Mouse (Mus musculus) midbrain, embryonic 13.5 days (tissue): ENCODE measurements around the gene Abat. TPM values are rescaled to one million over a fixed set of nuclear protein-coding genes. Genes with fewer than 3 reads are reported as not detected.
"Not testable (repeated sequence)": the region's sequence is repeated elsewhere in the genome, so short reads cannot be mapped to it uniquely, and the experiment has no call there.

ENCODE experiments used
- ATAC-seq: fragments of 200-750 bp; cut with Nextera tagmentation; 2 replicates; pipeline ENCODE4 v1.8.0; 2017; ENCODE audit warnings: mild to moderate bottlenecking, moderate TSS enrichment, moderate library complexity
- H3K27ac ChIP-seq: fragments of 300-500 bp; sonication (generic); 2 replicates; pipeline ENCODE4 v1.5.1; 2015; ENCODE audit warnings: inconsistent platforms, mild to moderate bottlenecking, moderate library complexity
- H3K27me3 ChIP-seq: fragments of 300-500 bp; sonication (generic); 2 replicates; pipeline ENCODE4 v1.6.1; 2015; ENCODE audit warnings: mild to moderate bottlenecking, inconsistent platforms
- H3K36me3 ChIP-seq: fragments of 300-500 bp; sonication (generic); 2 replicates; pipeline ENCODE4 v1.6.1; 2015; ENCODE audit warnings: mild to moderate bottlenecking, inconsistent platforms
- H3K4me1 ChIP-seq: fragments of 300-500 bp; sonication (generic); replicated peaks from 2 replicates; pipeline ENCODE4 v1.6.1; 2015; ENCODE audit warnings: inconsistent platforms
- H3K4me2 ChIP-seq: fragments of 300-500 bp; sonication (generic); replicated peaks from 2 replicates; pipeline ENCODE4 v1.6.1; 2015; ENCODE audit warnings: moderate library complexity, mild to moderate bottlenecking, inconsistent platforms
- H3K4me3 ChIP-seq: fragments of 300-500 bp; sonication (generic); replicated peaks from 2 replicates; pipeline ENCODE4 v1.5.1; 2015; ENCODE audit warnings: mild to moderate bottlenecking, inconsistent platforms
- H3K9ac ChIP-seq: fragments of 300-500 bp; sonication (generic); replicated peaks from 2 replicates; pipeline ENCODE4 v1.6.1; 2015; ENCODE audit warnings: mild to moderate bottlenecking, inconsistent platforms
- H3K9me3 ChIP-seq: fragments of 300-500 bp; sonication (generic); 2 replicates; pipeline ENCODE4 v1.6.1; 2016; ENCODE audit warnings: mild to moderate bottlenecking, inconsistent platforms
- WGBS: fragments of 180-500 bp; shearing (Covaris S2); methylation state at CpG from one replicate; pipeline ENCODE4 v1.1.7; 2015; 5-methylcytosine and 5-hydroxymethylcytosine counted together
- polyA plus RNA-seq: library from polyadenylated mRNA; unstranded; fragments of >200 nt; fragmentation: Nextera tagmentation; extraction: Ambion mirVana; gene quantifications from 2 replicates; pipeline ENCODE4 v1.2.1, GENCODE M21; 2015

Abat gene
- polyA plus RNA-seq, 1 experiment from 2014 or later = 55.2 TPM

DNA sequence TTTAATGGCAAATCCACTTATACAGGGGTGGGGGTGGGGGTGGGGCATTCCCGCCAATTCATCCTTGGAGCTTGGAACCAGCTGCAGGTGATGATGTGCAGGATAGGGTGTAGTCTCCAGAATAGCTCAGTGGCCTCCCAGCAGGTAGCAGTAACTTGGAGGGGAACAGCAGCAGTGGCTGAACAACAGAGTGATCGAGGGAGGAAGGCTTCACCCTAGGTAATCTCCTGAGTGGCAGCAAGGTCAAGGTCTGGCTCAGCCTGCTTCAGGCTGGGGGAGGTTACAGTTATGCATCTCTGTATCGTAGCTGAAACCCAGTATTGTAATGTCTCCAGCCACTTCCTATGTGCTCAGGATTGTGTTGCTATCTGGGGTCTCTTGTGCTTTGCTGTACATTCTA, 49.6 kb downstream of the Abat start:
- not testable (repeated sequence) for H3K9me3 ChIP-seq, H3K4me3 ChIP-seq, H3K27me3 ChIP-seq, H3K9ac ChIP-seq, ATAC-seq, H3K4me2 ChIP-seq, H3K36me3 ChIP-seq, H3K27ac ChIP-seq
- 61% methylated on average over 3 of the region's 3 CpGs for WGBS
- H3K4me1 ChIP-seq = peaks cover 22% of the 10 kb centered on the region

DNA sequence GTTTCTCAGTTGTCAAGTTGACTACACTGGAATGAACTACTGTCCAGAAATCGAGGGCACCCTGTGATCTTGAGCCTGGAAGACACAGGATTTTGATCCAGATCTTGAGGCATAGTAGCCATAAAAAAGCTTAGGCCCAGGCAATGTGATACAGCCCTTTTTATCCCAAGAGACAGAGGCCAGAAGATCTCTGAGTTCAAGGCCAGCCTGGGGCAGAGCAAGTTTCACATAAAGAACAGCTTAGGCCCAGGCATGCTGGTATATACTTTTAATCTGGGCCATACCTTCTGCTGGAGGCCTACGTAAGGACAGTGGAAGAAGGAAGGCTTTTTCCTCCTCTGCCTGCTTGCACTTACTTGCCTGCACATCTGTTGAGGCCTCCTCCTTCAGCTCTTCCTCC, 51.6 kb downstream of the Abat start:
- peaks cover 4% of the 10 kb centered on the region; the same call in 1 of the 2 replicates for H3K9me3 ChIP-seq
- ATAC-seq = no peak
- H3K27ac ChIP-seq = no peak overlapping the region; the same call in 1 of the 2 replicates
- H3K36me3 ChIP-seq = peaks cover 3% of the 10 kb centered on the region; the same call in 1 of the 2 replicates
- no peak overlapping the region for H3K9ac ChIP-seq
- no peak overlapping the region for H3K4me3 ChIP-seq
- peaks cover 29% of the 10 kb centered on the region for H3K4me1 ChIP-seq
- H3K27me3 ChIP-seq = no peaks in the 10 kb centered on the region
- H3K4me2 ChIP-seq = no peak overlapping the region
- WGBS = 88% methylated on average over 2 of the region's 2 CpGs

DNA sequence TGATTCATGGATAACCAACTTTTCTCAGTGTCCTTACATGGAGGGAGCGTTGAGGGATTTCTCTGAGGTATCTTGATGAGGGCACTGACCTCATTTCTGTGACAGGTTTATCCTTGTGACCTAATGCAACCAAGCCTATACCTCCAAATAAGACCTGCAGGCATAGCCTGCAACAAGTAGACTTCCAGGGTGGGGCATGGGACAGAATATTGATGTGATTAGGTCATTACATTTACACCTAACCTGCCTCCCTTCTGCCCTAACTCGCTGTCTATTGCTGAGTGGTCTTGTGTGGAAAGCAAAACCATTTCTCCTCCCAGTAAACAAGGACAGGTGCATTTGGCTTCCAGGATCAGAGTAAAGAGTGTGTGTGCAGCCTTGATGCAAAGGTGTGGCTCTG, 52.3 kb downstream of the Abat start:
- Histone ChIP-seq H3K9me3 (no peaks in the 10 kb centered on the region), H3K36me3 (no peaks in the 10 kb centered on the region), H3K27ac (peak overlapping the region; percentile 77), H3K4me3 (no peak overlapping the region), H3K9ac (no peak overlapping the region), H3K4me1 (peaks cover 29% of the 10 kb centered on the region), H3K27me3 (no peaks in the 10 kb centered on the region), H3K4me2 (no peak overlapping the region)
- ATAC-seq = 0 out of 2 replicates have a peak, but pooled peaks have one; percentile 6
- WGBS = 87% methylated on average over 2 of the region's 2 CpGs

DNA sequence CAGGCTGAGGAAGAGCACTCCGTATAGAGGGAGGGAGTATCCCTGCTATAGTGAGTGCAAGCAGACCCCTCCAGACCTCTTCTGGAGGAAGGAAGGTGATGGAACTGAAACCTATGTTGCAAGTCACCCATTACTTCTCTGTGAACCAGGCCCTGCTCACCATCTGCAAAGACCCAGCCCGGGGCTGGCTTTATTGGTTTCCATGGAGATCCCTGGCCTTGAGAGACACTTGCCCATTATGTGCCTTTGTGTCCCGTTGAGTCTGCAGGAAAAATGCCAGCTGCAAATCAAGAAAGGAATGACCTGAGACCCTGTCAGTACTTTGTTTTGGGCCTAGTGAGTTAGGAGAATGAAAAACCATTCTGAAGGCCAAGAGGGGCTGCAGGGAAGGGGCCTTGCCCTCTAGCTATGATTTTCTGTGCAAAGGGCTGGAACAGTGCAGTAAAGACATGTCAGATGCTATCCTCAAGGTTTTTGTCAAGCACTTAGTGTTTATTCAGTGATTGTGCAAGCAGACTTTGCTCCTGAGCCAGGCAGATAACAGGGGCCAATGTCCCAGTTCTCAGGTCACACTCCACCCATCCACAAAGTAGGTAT, 53.0 kb downstream of the Abat start:
- Histone ChIP-seq H3K4me1 (peaks cover 29% of the 10 kb centered on the region), H3K27me3 (no peaks in the 10 kb centered on the region), H3K9ac (no peak overlapping the region), H3K27ac (peak overlapping the region; percentile 77), H3K9me3 (no peaks in the 10 kb centered on the region), H3K4me3 (no peak overlapping the region), H3K36me3 (no peaks in the 10 kb centered on the region), H3K4me2 (no peak overlapping the region)
- peak; percentile 86 for ATAC-seq
- 6% methylated on average over 3 of the region's 3 CpGs for WGBS

DNA sequence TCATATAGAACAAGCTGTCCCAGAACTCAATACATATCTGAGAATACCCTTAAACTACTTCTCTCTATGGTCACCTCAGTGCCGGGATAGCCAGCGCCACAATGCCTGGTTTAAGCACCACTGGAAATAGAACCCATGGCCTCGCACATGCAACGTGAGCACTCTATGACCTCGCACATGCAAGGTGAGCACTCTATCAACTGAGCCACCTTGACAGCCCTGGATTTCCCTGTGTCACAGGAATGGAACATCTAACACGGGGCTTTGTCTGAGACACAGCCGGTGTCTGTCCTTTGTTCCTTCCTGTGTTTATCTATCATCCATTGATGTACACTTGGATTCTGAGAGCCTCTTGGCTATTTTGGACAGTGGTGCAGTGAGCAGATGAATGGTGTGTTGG, 55.7 kb downstream of the Abat start:
- Histone ChIP-seq H3K9ac (no peak overlapping the region), H3K27me3 (no peaks in the 10 kb centered on the region), H3K4me2 (no peak overlapping the region), H3K36me3 (peaks cover 7% of the 10 kb centered on the region; the same call in 1 of the 2 replicates), H3K4me3 (no peak overlapping the region), H3K4me1 (peaks cover 31% of the 10 kb centered on the region), H3K27ac (no peak overlapping the region), H3K9me3 (no peaks in the 10 kb centered on the region)
- 82% methylated on average over 7 of the region's 7 CpGs for WGBS
- ATAC-seq = no peak

DNA sequence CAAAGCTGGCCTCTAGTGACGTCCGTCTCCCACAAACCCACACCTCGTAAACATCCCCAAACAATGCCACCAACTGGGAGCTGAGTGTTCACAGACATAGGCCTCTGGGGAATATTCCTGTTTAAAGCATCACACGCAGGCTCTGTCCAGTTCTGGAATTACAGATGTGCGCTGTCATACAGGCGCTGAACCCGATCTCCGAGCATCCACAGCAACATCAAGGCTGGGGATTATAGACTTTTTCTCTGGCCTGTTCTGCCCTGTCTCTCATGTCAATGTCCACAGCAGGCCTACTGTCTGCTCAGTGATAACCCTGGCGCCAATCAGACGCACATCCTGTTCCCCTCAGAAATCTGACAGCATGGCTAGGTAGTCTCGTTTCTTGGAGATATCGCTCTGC, 57.1 kb downstream of the Abat start:
- WGBS = 89% methylated on average over 12 of the region's 12 CpGs
- H3K4me3 ChIP-seq = no peak overlapping the region
- H3K9ac ChIP-seq = no peak overlapping the region
- H3K4me2 ChIP-seq = no peak overlapping the region
- no peaks in the 10 kb centered on the region for H3K27me3 ChIP-seq
- peaks cover 21% of the 10 kb centered on the region for H3K36me3 ChIP-seq
- H3K27ac ChIP-seq = no peak overlapping the region
- H3K9me3 ChIP-seq = no peaks in the 10 kb centered on the region
- H3K4me1 ChIP-seq = peaks cover 31% of the 10 kb centered on the region
- no peak for ATAC-seq

DNA sequence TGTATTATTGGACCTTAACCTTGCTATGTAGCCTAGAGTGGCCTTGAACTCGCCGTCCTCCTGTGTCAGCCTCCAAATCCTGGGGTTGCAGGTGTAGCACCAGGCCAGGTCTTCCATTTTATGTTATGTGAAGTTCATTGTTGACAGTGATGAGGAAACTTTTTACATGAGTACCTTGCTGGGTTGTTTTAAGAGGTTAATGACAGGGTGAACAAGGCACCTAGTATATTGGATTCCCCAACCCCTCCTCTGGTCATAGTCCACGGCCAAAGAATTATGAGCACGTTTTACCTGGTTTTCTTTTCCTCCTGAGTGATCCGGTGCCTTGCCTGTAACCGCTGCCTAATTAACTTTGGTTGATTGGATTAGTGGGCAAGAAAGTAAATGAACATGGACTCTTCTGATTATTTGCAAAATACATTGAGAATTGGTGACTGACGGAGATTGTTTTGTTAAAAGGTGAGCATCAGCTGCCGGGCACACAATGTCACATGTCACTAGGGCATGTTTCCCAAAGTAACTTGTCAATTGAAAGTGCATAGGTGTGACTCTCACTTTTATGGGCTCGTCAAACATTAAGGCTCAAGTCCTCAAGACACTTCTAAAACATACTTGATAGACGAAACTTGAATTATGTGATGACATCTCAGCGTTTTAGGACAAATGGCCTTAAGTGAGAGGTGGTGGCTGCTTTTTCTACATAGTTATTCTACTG, 57.8 kb downstream of the Abat start:
- ATAC-seq = no peak

DNA sequence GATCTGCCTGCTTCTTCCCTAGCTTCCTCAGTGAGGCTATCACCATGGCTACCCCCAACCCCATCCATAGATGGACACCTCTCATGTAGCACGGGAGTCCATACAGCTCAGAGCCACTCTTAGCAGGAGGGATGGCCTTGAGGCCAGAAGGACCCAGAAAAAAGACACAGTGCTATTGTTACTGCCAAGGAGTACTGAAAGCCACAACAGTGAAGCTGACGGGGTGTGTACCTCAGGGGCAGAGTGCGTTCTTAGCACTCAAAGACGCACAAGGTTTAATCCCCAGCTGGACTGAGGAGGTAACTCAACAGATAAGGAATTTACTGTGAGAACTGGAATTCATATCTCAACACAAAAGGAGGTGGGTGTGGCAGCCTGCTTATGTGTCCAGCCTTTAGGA, 59.8 kb downstream of the Abat start:
- Histone ChIP-seq H3K9me3 (no peaks in the 10 kb centered on the region), H3K27ac (no peak overlapping the region), H3K9ac (no peak overlapping the region), H3K4me2 (no peak overlapping the region), H3K36me3 (peaks cover 22% of the 10 kb centered on the region), H3K27me3 (no peaks in the 10 kb centered on the region), H3K4me3 (no peak overlapping the region), H3K4me1 (peaks cover 8% of the 10 kb centered on the region; the same call in 1 of the 2 replicates)
- WGBS = 70% methylated on average over 4 of the region's 4 CpGs
- ATAC-seq = no peak

More for the DNA sequence above, 57.8 kb downstream of the Abat start:
- H3K27ac ChIP-seq = no peak overlapping the region
- peaks cover 24% of the 10 kb centered on the region for H3K4me1 ChIP-seq
- H3K27me3 ChIP-seq = no peaks in the 10 kb centered on the region
- no peak overlapping the region for H3K9ac ChIP-seq
- H3K4me2 ChIP-seq = no peak overlapping the region
- no peak overlapping the region for H3K4me3 ChIP-seq
- H3K9me3 ChIP-seq = no peaks in the 10 kb centered on the region
- 90% methylated on average over 11 of the region's 11 CpGs for WGBS
- peaks cover 22% of the 10 kb centered on the region for H3K36me3 ChIP-seq

DNA sequence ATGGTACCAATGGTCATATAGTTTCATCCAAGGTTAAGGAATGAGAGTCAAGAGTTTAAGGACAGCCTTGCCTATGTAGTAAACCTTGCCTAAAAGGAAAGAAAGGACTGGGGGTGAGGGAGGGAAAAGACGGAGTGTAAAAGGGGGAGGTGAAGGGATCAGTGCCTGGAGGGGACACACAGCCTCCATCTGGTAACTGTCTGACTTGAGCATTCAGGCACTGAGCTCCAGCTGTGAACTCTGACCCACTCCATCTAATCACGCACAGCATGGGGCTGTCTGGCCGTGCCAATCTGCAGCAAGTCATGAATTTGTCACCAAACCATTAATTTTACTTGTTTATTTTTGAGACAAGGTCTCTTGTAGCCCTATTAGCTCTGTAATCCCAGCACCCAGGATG, 60.5 kb downstream of the Abat start:
- 36% methylated on average over 3 of the region's 3 CpGs for WGBS
- Histone ChIP-seq H3K27me3 (no peaks in the 10 kb centered on the region), H3K27ac (no peak overlapping the region), H3K4me2 (no peak overlapping the region), H3K4me1 (peaks cover 3% of the 10 kb centered on the region; the same call in 1 of the 2 replicates), H3K9ac (no peak overlapping the region), H3K36me3 (peaks cover 28% of the 10 kb centered on the region), H3K4me3 (no peak overlapping the region), H3K9me3 (no peaks in the 10 kb centered on the region)
- ATAC-seq = no peak

DNA sequence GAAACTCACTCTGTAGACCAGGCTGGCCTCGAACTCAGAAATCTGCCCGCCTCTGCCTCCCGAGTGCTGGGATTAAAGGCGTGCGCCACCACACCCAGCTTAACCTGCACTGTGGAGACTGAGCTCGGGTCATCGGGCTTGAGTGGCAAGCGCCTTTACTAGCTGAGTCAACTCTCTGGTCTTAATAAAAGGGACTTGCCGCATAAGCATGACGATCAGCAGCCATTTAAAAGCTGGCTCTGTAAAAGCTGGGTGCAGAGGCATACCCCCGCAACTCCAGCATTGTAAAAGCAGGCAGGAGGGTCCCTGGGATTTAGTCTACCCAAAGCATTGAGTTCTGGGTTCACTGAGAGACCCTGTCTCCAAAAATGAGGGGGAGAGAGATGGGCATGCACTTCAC, 61.1 kb downstream of the Abat start:
- Histone ChIP-seq H3K4me3 (no peak overlapping the region), H3K9ac (no peak overlapping the region), H3K4me2 (no peak overlapping the region), H3K36me3 (peaks cover 28% of the 10 kb centered on the region), H3K9me3 (no peaks in the 10 kb centered on the region), H3K27me3 (no peaks in the 10 kb centered on the region), H3K4me1 (peaks cover 3% of the 10 kb centered on the region; the same call in 1 of the 2 replicates), H3K27ac (no peak overlapping the region)
- ATAC-seq = no peak
- WGBS = 91% methylated on average over 11 of the region's 11 CpGs

DNA sequence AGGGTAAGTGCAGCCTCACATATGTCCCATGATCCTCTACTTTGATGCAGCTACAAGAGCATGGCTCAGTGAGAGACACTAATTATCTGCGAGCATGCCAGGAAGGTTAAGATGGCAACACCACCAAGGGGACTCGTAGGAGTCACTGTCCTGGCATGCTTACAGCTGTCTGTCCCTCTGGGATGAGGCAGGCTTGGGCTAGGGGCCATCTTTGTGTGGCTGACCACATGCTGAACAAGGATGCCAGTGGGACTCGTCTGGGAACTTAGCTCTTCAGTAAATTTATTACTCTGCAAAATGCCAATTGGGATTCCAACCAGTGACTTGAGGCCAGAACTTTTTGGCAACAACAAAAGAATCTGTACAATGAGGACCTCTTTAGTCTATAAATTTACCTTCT, 62.9 kb downstream of the Abat start:
- Histone ChIP-seq H3K4me3 (no peak overlapping the region), H3K36me3 (peaks cover 28% of the 10 kb centered on the region), H3K9ac (no peak overlapping the region), H3K27me3 (no peaks in the 10 kb centered on the region), H3K4me2 (no peak overlapping the region), H3K4me1 (peaks cover 3% of the 10 kb centered on the region; the same call in 1 of the 2 replicates), H3K9me3 (no peaks in the 10 kb centered on the region), H3K27ac (no peak overlapping the region)
- WGBS = 77% methylated on average over 3 of the region's 3 CpGs
- no peak for ATAC-seq

DNA sequence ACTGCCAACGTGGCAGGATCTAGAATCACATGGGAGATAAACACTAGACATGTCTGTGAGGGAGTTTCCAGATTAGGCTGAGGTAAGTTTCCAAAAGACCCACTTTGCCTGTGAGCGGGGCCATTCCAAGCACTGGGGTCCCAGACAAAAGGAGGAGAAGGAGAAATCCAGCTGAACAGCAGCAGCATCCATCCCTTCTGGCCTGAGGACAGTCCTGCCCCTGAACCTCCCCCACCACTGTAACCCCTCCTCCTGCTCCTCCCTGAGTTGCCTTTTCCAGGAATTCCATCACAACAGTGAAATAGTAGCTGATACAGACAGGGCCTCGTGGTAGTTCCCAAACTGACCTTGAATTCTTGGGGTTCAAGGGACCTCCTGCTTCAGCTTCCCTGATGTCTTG, 63.7 kb downstream of the Abat start:
- H3K4me1 ChIP-seq = peaks cover 3% of the 10 kb centered on the region; the same call in 1 of the 2 replicates
- WGBS = 78% methylated on average over 3 of the region's 3 CpGs

More for the DNA sequence above, 63.7 kb downstream of the Abat start:
- Histone ChIP-seq H3K27me3 (no peaks in the 10 kb centered on the region), H3K4me3 (no peak overlapping the region), H3K9me3 (no peaks in the 10 kb centered on the region), H3K9ac (no peak overlapping the region), H3K27ac (no peak overlapping the region), H3K36me3 (peaks cover 28% of the 10 kb centered on the region), H3K4me2 (no peak overlapping the region)
- ATAC-seq = no peak
